Mouse (Mus musculus): ENCODE results near the gene Defb22.

- TF ChIP-seq CTCF (IDR thresholded peaks at IDR 0.05; ENCODE audit: borderline replicate concordance, insufficient read depth, low read length): no peak
- no peak for TF ChIP-seq POLR2A (IDR thresholded peaks at IDR 0.05; ENCODE audit: low read depth, low read length)
Observed at GRCm38 (mm10) chr2:152470973-152471372, 19.0 kb downstream of the Defb22 start.
